Mouse (Mus musculus) skeletal muscle tissue, adult 2 months (tissue): ENCODE results near the gene Igf2.

Experiments used
- DNase-seq: peaks from one replicate; pipeline ENCODE4 v3.0.0-alpha.2; 2012; ENCODE audit warnings: low read depth, low spot score

Igf2 gene

DNA sequence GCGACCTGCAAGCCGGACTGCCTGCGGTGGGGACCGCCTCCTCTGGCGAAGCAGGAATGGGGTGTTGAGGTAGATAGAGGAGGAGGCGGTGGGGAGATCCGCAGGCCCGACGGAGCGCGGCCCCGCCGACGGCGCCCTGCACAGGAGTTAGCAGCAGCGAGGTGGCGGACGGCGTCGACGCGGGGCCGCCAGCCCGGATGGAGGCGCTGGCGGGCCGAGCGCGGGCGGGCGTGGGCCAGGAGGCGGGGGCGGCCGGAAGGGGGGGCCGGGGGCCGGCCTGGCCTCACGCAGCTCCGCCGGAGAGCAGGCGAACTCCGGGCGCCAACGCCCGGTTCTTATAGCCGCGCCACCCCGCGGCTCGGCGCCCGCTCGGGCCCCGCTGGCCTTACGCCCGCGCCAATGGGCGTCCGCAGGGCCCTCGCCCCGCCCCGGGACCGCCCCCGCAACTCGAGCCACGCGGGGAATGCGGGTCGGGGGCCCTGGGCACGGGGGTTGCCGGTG is 7.4 kb downstream of the Igf2 start:
- DNase-seq, result no peak

DNA sequence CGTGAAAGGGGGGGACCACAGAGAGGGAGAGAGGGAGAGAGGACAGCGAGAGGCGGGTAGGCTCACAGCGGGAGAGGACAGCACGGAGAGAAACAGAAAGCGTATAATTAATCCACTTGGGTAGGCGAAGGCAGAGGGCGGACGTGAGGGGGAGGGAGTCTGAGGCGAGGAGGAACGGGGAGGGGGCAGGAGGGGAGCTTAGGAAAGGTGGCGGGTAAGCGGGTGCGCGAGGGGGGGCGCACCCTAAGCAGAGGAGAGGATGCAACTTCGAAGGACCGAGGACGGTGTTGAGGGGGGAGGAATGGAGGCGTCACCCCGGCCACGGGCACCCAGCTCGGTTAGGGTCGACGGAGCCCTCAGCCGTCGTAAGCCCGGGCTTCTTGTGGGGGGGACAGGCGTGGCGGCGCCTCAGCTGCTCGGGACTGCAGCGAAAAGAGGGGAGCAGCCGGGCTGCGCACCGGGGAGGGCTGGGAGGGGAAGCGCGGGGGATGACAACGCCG is 7.9 kb downstream of the Igf2 start:
- no peak for DNase-seq

DNA sequence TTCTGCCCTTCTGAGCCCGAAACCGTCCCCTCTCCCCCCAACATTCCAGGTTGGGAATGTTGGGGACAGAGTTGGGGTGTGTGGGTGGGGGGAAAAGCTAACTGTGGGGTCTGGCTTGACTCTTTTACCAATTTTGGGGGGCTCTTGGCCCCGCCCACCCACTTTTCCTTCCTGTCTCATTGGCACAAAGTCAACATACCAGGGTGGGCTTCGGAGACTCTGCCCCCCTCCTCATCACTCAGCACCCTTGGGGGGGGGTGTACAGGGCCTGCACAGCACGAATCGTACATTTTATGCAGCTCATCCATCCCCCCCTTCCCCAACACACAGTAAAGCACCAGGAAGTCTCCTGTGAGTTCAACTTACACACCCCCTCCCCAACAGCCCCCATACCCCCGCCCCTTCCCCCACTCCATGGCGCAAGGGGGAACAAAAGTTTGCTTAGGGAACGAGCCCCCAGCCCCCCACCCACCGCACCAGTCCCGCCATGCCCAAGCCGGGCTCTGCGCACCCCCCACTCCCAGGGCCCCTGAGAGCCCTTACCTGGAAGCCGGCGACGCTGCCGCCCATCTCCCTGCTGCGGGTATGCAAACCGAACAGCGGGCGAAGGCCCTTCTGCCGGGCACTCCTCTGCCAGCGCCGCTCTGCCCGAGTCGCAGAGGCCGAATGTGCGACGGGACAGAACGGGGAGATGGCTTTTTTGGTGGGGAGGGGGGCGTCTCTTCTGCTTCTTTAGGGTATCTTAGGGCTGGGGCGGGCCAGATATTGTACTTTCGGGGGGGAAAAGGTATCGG is 8.6 kb downstream of the Igf2 start:
- DNase-seq, result no peak

DNA sequence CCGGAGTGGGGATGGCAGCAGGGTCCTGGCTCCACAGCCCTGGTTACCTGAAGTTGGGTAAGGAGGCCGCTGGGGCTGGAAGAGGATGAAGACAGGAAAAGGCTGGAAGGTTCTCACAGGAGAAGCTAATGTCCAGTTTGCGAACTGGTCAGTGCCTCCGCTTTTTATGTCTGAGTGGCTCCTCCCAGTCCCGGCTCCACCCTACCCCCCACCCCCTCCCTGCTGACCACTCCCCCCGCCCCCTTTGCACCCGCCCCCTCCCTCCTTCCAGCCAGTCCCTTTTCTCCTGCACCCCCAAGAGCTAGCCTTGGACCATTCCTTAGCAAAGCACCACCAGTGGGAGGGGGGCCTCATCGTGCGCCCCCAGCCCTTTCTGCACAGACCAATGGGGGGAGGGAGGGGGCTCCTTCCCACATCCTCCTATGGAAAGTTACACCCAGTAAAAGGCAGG is 9.2 kb downstream of the Igf2 start:
- no peak for DNase-seq

DNA sequence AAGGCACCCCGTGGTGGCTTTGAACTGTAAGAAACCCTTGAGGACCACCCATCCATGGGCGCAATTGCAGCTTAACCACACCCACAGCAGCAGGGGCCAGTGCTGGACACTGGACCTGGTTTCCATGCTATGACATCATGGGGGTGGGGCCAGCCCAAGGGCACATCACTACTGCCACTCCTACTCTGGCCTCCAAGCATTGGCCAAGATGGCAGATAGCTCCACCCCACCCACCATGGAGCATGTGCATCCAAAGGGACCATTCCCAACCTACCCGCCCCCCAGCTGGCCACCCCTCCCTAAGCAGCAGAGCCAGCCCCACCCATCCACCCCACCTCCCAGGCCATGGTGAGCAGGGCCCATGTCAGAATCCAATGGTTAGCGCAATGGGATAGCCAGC is 10.6 kb downstream of the Igf2 start:
- no peak for DNase-seq

DNA sequence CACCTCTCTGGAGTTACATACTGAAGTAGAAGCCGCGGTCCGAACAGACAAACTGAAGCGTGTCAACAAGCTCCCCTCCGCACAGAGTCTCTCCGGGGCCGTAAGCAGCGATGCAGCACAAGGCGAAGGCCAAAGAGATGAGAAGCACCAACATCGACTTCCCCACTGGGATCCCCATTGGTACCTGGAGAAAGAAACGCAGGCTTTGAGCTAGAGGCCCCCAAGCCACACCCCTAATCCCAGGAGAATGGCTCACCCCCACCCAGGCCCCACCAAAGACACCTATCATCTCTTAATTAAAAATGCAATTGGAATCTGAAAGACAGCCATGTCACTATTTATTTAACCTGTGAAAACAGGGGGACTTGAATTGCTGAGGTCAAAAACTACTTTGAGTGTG is 11.0 kb downstream of the Igf2 start:
- DNase-seq, result no peak

DNA sequence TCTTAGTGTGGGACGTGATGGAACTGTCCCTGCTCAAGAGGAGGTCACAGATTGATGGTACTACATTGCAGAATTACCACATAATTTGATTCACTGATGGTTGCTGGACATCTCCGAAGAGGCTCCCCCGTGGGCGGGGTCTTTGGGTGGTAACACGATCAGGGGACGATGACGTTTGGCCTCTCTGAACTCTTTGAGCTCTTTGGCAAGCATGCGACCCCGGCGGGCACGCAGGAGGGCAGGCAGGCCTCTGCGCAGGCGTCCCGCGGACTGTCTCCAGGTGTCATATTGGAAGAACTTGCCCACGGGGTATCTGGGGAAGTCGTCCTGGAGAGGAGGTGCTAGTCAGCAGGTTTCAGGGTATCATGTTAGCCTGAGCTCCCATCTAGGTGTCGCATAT is 12.9 kb downstream of the Igf2 start:
- no peak for DNase-seq

DNA sequence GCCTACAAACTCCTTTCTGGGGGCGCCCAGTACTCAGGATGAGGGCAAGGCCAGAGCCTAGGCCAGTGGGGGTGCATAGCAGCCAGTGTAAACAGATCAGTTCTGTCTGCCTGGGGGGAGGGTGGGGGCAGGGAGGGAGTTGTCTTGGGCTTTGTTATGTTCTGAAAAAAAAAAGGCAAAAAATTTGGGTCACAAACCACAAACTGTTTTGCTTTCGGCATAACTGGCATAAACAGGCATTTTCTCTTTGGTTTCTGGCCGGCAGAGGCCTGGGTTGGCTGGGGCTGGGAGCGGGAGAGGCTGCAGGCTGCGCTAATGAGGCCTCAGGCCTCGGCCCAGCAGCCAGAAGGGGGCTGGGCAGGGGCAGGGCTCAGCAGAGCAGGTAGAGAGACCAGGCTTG is 19.9 kb downstream of the Igf2 start:
- no peak for DNase-seq

DNA sequence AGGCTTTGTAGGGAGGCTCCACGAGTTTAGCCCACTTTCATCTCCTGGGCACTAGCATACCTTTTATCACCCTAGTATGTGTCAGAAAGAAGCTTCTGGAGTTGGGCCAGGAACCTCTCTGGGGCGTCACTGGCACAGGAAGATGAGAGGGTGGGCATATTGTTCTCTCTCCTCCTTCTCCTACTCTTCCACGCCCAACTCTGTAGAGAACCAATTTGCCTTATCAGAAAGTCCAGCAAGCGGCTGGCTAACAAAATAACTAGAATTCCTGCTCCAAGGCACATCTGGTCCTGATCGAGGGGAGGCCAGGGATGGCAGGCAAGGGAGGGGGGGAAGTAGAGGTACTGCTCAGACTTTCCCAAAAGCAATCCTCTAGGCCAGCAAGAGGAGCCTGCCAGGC is 21.6 kb downstream of the Igf2 start:
- DNase-seq, result no peak

DNA sequence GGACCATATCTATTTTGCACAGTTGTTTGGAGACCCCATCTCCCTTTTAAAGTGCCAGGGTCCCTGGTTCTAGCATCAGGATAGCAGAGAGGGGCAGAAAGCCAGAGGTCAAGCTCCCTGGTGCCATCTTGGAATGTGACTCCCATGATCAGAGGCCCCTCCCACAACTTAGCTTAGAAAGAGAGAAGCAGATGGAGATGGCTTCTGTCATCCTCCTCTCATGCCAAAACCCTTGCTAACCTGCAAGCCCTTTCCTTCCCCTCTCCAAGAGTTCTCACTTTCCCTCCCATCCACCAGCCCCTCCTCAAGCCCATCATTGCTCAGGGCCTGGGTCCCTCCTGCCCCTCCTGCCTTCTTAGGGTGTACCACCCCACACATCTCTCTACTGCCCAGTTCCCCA is 30.4 kb downstream of the Igf2 start:
- DNase-seq, result no peak

DNA sequence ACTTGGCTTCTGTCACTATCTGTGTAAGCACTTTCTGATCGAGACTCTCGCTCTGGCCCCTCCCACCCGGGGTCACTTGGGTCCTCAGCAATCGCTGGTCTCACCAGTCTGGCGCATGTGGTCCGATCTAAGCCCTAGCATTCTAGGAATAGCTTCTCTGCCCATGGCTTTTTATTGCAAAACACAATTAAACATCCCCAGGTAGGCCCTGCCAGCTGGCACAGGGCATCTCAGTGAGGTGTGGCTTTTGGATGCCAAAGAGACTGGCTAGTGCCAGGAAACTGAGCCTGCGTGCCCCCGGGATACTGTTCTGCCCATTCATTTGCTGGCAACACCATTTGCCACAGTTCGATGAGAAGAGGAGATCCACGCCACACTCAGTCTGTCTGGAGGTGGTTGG is 35.9 kb downstream of the Igf2 start:
- no peak for DNase-seq

DNA sequence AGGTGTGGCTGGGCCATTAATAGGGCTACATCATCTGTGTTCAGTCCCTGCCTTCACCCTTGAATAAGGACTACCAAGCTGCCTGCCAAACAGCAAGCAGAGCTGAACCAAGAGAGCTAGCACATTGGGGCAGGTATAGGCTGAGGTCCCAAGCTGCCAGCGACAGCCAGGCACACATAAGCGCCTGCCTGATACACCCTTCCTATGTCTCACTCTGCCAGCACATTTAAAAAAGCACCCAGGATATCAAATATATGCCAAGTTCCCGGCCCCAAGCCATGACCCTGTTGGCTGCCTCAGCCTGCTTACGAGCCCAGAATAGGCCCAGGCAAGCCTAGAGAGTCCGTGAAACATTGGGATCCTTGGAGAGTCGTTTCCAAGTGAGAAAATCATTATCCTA is 36.8 kb downstream of the Igf2 start:
- peak; percentile 83 for DNase-seq

DNA sequence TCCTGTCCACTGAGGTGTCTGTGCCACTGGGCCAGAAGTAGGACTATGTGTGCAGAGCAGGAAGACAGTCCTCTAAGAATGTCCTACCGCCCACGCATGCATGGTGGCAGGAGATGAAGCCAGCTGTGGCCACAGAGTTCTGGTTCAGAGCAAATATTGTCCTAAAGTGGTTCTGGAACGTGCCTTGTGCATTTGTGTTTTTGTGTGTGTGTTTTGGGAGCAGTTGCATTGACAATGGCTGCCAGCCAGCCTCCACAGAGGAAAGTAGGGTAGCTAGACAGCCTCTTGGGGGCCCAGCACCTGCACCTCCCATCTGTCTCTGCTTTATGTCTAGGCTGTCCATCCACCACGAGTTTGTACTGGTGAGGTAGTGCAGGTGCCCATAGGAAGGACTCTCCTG is 44.4 kb downstream of the Igf2 start:
- no peak for DNase-seq

DNA sequence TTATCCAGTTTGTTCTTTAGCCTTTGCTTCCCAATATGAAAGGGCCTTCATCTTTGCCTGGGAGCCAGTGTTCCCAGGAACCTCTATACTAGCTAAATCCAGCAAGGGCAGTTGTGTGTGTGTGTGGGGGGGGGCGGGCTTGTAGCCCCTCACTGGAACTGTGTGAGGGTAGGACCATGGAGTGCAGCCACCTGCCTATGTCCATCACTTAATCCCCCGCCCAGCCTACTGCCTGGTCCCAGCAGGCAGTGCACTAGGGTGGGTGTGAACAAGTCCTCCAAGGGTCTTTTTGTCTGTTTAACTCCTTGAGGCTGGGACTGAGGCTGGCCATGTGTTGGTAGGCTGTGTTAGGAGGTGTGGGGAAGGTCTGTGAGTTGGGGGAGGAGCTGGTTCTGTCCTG is 53.5 kb downstream of the Igf2 start:
- DNase-seq, result no peak

DNA sequence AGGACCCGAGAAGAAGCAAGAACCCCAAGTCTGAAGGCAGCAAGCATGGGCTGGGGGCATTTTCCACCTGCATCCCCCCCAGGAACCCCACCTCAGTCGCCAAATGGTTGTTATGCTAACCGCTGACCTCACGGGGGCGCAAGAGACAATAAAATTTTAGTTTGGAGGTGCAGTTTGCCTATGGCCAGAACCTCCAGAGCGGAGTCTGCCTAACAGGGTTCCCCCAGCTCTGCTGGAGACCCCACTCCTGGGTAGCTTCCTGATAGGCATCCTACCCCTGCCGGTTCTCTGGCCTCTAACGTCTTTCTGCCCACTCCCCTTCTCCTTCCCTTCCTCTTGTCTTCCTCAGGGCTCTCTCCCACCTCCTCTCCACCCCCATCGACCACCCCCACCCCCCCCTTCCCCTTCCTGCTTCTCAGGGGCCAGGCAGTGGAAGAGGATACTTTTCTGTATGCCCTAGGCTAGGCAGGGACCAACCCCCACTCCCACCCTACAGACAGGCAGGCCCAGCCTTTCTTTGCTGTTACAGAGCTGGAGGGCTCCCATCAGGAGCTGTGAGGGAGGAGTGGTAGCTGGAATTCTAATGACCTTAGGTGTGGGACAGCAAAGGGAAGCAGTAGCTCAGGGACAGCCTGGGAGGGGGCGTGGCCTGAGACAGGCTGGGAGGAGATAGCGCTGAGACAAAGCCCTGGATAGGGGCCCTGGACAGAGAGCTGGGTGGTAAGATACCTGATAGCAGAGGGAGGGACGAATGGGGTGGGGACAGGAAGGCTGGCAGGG is 55.8 kb downstream of the Igf2 start:
- DNase-seq, result no peak

DNA sequence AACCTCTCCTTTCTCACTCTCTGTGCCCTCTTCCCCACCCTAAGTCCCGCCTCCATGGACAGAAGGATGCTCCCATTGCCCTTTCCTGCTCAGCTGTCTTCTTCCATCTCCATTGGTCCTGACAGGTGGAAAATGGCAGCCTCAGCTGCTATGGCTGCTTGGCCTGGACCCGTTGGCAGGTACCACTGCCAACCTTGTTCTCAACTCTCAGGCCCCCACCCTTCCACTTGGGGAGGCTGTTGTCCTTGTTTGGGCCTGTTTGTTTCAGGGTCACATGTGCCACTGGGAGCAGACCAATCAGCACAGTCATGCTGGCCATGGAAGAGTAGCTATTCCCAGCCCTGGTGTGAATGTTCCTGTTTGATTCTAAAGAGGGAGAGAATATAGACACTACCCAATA is 65.7 kb downstream of the Igf2 start:
- DNase-seq, result peak; percentile 98
